Mouse (Mus musculus) urinary bladder, postnatal 14 days (tissue): ENCODE measurements around the gene Tcea3.
A peak's percentile ranks its signal among the peaks of the same experiment; 100 is the strongest.

Source experiments
- DNase-seq: peaks from one replicate; pipeline ENCODE4 v3.0.0; 2021; ENCODE audit warnings: low spot score

The Tcea3 gene

DNA sequence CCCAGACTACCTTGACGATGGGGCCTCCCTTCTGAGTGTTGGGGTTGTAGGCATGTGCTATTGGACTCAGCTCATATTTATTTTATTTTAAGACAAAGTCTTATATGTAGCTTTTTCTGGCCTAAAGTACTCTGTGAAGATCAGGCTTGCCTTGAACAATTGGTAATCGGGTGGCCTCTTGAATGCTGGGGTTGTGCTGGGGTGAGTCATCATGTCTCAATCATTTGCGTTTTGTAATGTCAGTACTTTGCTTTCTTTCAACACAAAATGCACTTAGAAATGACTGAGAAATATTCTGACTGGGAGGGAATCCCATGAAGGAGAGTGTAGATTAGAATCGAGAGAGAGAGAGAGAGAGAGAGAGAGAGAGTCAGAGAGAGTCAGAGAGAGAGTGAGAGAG lies 72.5 kb downstream of the Tcea3 start:
- DNase-seq: no peak

DNA sequence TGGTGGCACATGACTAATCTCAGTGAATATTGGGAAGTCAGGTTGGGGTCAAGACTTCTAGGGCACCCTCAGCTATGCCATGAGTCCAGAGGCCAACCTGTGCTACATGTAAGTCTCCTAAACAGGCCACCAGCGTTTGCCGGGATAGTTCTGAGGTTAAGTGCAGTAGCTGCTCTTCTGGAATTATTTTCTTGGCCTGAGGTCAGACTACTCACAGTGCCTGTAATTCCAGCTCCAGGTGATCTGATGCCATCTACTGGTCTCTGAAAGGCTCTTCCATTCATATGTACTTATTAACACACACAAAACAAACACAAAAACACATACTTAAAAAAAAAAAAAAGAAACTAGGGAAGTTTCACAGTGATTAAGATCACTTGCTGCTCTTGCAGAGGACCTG lies 76.7 kb downstream of the Tcea3 start:
- DNase-seq: peak; percentile 25
